Mouse (Mus musculus) CD8-positive naive resting alpha-beta T cell, adult 2 months (primary cell): ENCODE data around the gene Cacng8.

ENCODE experiments used
- DNase-seq, 2 experiments: peaks; one replicate each; pipeline ENCODE4 v3.0.0; 2022; ENCODE audit warnings: low read depth in 2 of 2, low spot score in 2 of 2

Gene Cacng8

GRCm38 (mm10) chr7:3390413-3391080, at the start of gene Cacng8:
TSS of gene Cacng8 (plus strand) at chr7:3390683.
- no peak for DNase-seq

- no peak for DNase-seq
Measured at GRCm38 (mm10) chr7:3343861-3344260, 46.6 kb upstream of the Cacng8 start.

- DNase-seq = no peak
Measured at GRCm38 (mm10) chr7:3345301-3345700, 45.2 kb upstream of the Cacng8 start.

- no peak for DNase-seq
Measured at GRCm38 (mm10) chr7:3347366-3348287, 42.9 kb upstream of the Cacng8 start.

- no peak for DNase-seq
Measured at GRCm38 (mm10) chr7:3348326-3348725, 42.2 kb upstream of the Cacng8 start.

- DNase-seq = no peak
Measured at GRCm38 (mm10) chr7:3349775-3350174, 40.7 kb upstream of the Cacng8 start.

GRCm38 (mm10) chr7:3351536-3351935, 38.9 kb upstream of the Cacng8 start:
- no peak for DNase-seq

- DNase-seq = no peak
Measured at GRCm38 (mm10) chr7:3354850-3355249, 35.6 kb upstream of the Cacng8 start.

GRCm38 (mm10) chr7:3360678-3361077, 29.8 kb upstream of the Cacng8 start:
- no peak for DNase-seq

- no peak for DNase-seq
Measured at GRCm38 (mm10) chr7:3365547-3366279, 24.8 kb upstream of the Cacng8 start.

GRCm38 (mm10) chr7:3366705-3367516, 23.6 kb upstream of the Cacng8 start:
- no peak for DNase-seq

GRCm38 (mm10) chr7:3367569-3367968, 22.9 kb upstream of the Cacng8 start:
- DNase-seq = no peak

- no peak for DNase-seq
Measured at GRCm38 (mm10) chr7:3368311-3368710, 22.2 kb upstream of the Cacng8 start.

- no peak for DNase-seq
Measured at GRCm38 (mm10) chr7:3369189-3369588, 21.3 kb upstream of the Cacng8 start.

- DNase-seq = no peak
Measured at GRCm38 (mm10) chr7:3370407-3370806, 20.1 kb upstream of the Cacng8 start.

- no peak for DNase-seq
Measured at GRCm38 (mm10) chr7:3372376-3372775, 18.1 kb upstream of the Cacng8 start.

- DNase-seq = no peak
Measured at GRCm38 (mm10) chr7:3373754-3374153, 16.7 kb upstream of the Cacng8 start.

- no peak for DNase-seq
Measured at GRCm38 (mm10) chr7:3376831-3377230, 13.7 kb upstream of the Cacng8 start.

GRCm38 (mm10) chr7:3382123-3382522, 8.4 kb upstream of the Cacng8 start:
- DNase-seq = no peak

GRCm38 (mm10) chr7:3384807-3385319, 5.6 kb upstream of the Cacng8 start:
- DNase-seq = no peak
